8 mouse cellular contexts compared by ENCODE assay signal in genomic region chr9:106448498-106449031, GRCm38 (mm10). TPM values are rescaled to one million over a fixed set of nuclear protein-coding genes. Genes with fewer than 3 reads are reported as not detected.
DNase-seq lines count a peak whose midpoint lies in the region.

No protein-coding gene starts in this region.

- H3K36me3 ChIP-seq in limb, embryonic 10.5 days = 0 out of 2 replicates have a peak, but pooled peaks cover 3% of the 10 kb centered on the region

- no peaks in the 10 kb centered on the region for H3K27me3 ChIP-seq in limb, embryonic 10.5 days (ENCODE audit: low read depth, poor library complexity, severe bottlenecking)

- H3K9me3 ChIP-seq in limb, embryonic 10.5 days (replicated peaks) = no peaks in the 10 kb centered on the region

- H3K4me3 ChIP-seq in limb, embryonic 10.5 days = peak overlapping the region; percentile 54

- peak overlapping the region; percentile 81 for H3K27ac ChIP-seq in limb, embryonic 10.5 days

- peak; percentile 78 for DNase-seq in layer of hippocampus, adult 11-12 months (ENCODE audit: low spot score)
- DNase-seq in layer of hippocampus, adult 9-10 months (ENCODE audit: low spot score) = no peak
- peak; percentile 87 to 89 for DNase-seq in cerebellum, postnatal 25 days
- peak; percentile 93 for DNase-seq in gastrocnemius, postnatal 25 days
- peak; percentile 82 for DNase-seq in induced T-regulatory cell, adult 2 months (ENCODE audit: low read depth)
- DNase-seq in limb, embryonic 10.5 days (ENCODE audit: low spot score) = peak; percentile 72
- peak; percentile 63 for DNase-seq in mesoderm, embryonic 11.5 days (ENCODE audit: low read depth, low spot score)
- peak; percentile 73 for DNase-seq in right cerebral cortex, postnatal 25 days

- 1% methylated on average over 23 of the region's 23 CpGs for WGBS in limb, embryonic 10.5 days

- peaks cover 80% of the 10 kb centered on the region for H3K4me1 ChIP-seq in limb, embryonic 10.5 days

RNA-seq across cellular contexts. Expression of gene Abhd14a, which starts 1.1 kb away (rescaled TPM):
- total RNA-seq in gastrocnemius, postnatal 25 days (2021) = 10 to 100 TPM; 14.7 to 18.3 TPM
- 45.0 and 46.9 TPM in 2 replicates for polyA plus RNA-seq in limb, embryonic 10.5 days (2016; fragmentation: Nextera tagmentation; extraction: Ambion mirVana)

RNA-seq across cellular contexts. Expression of gene Abhd14b, which starts 1.3 kb away (rescaled TPM):
- total RNA-seq in gastrocnemius, postnatal 25 days (2021) = 1 to 10 TPM; 4.7 to 4.8 TPM
- 5.9 and 7.6 TPM in 2 replicates for polyA plus RNA-seq in limb, embryonic 10.5 days (2016; fragmentation: Nextera tagmentation; extraction: Ambion mirVana)

RNA-seq across cellular contexts. Expression of gene Pcbp4, which starts 4.5 kb away (rescaled TPM):
- total RNA-seq in gastrocnemius, postnatal 25 days (2021) = 10 to 100 TPM; 54.6 to 59.7 TPM
- polyA plus RNA-seq in limb, embryonic 10.5 days (2016; fragmentation: Nextera tagmentation; extraction: Ambion mirVana) = 275 and 316 TPM in 2 replicates

RNA-seq across cellular contexts. Expression of gene Acy1, which starts 10.4 kb away (rescaled TPM):
- total RNA-seq in gastrocnemius, postnatal 25 days (2021) = 10 to 100 TPM; 11.0 to 11.3 TPM
- 49.4 and 52.8 TPM in 2 replicates for polyA plus RNA-seq in limb, embryonic 10.5 days (2016; fragmentation: Nextera tagmentation; extraction: Ambion mirVana)

RNA-seq across cellular contexts. Expression of gene Gpr62, which starts 17.2 kb away (rescaled TPM):
- total RNA-seq in gastrocnemius, postnatal 25 days (2021) = under 1 TPM in 1 of 2 experiments, not detected in 1; 0.18 TPM
- 0.16 and 0.59 TPM in 2 replicates for polyA plus RNA-seq in limb, embryonic 10.5 days (2016; fragmentation: Nextera tagmentation; extraction: Ambion mirVana)
